Mouse (Mus musculus) embryonic facial prominence, embryonic 11.5 days (tissue): ENCODE measurements around the gene Hfe. TPM values are rescaled to one million over a fixed set of nuclear protein-coding genes. Genes with fewer than 3 reads are reported as not detected.
"Not testable (repeated sequence)": the region's sequence is repeated elsewhere in the genome, so short reads cannot be mapped to it uniquely, and the experiment has no call there.

Experiments used
- ATAC-seq: fragments of 200-750 bp; cut with Nextera tagmentation; replicated peaks from 2 replicates; pipeline ENCODE4 v1.8.0; 2017; ENCODE audit warnings: low read depth; ENCODE audit not compliant: insufficient number of reproducible peaks, low FRiP score, low TSS enrichment
- DNase-seq: peaks from one replicate; pipeline ENCODE4 v3.0.0-alpha.2; 2015; ENCODE audit warnings: low spot score
- H3K27ac ChIP-seq: fragments of 300-500 bp; sonication (generic); replicated peaks from 2 replicates; pipeline ENCODE4 v1.5.1; 2014; ENCODE audit warnings: mild to moderate bottlenecking, low read depth, low read length, control low read depth
- H3K27me3 ChIP-seq: fragments of 300-500 bp; sonication (generic); 2 replicates; pipeline ENCODE4 v1.6.1; 2014; ENCODE audit warnings: mild to moderate bottlenecking, low read length, moderate library complexity, mixed read lengths; ENCODE audit not compliant: control insufficient read depth, insufficient read depth
- H3K36me3 ChIP-seq: fragments of 300-500 bp; sonication (generic); replicated peaks from 2 replicates; pipeline ENCODE4 v1.6.1; 2014; ENCODE audit warnings: low read depth, mild to moderate bottlenecking, low read length, moderate library complexity, mixed read lengths; ENCODE audit not compliant: control insufficient read depth, insufficient read depth
- H3K4me1 ChIP-seq: fragments of 300-500 bp; sonication (generic); 2 replicates; pipeline ENCODE4 v1.6.1; 2014; ENCODE audit warnings: low read length, mixed read lengths; ENCODE audit not compliant: control insufficient read depth, insufficient read depth
- H3K4me2 ChIP-seq: fragments of 300-500 bp; sonication (generic); 2 replicates; pipeline ENCODE4 v1.6.1; 2014; ENCODE audit warnings: low read depth, mild to moderate bottlenecking, control low read depth, low read length, moderate library complexity
- H3K4me3 ChIP-seq: fragments of 300-500 bp; sonication (generic); 2 replicates; pipeline ENCODE4 v1.5.1; 2014; ENCODE audit warnings: low read depth, low read length, control low read depth
- H3K9ac ChIP-seq: fragments of 300-500 bp; sonication (generic); replicated peaks from 2 replicates; pipeline ENCODE4 v1.6.1; 2014; ENCODE audit warnings: mild to moderate bottlenecking, control low read depth, low read length
- H3K9me3 ChIP-seq: fragments of 300-500 bp; sonication (generic); replicated peaks from 2 replicates; pipeline ENCODE4 v1.6.1; 2016; ENCODE audit warnings: mild to moderate bottlenecking, low read length, inconsistent platforms, mixed read lengths; ENCODE audit not compliant: control insufficient read depth
- WGBS: fragments of 180-500 bp; shearing (Covaris S2); extraction: QIAGEN DNeasy Blood & Tissue Kit; methylation state at CpG from one replicate; pipeline ENCODE4 v1.1.7; 2014; 5-methylcytosine and 5-hydroxymethylcytosine counted together
- polyA plus RNA-seq: library from polyadenylated mRNA; unstranded; fragments of >200 nt; fragmentation: Nextera tagmentation; extraction: Ambion mirVana; gene quantifications from 2 replicates; pipeline ENCODE4 v1.2.1, GENCODE M21; 2014

Gene Hfe
- polyA plus RNA-seq, 1 experiment from 2014 or later = 4.3 TPM

DNA sequence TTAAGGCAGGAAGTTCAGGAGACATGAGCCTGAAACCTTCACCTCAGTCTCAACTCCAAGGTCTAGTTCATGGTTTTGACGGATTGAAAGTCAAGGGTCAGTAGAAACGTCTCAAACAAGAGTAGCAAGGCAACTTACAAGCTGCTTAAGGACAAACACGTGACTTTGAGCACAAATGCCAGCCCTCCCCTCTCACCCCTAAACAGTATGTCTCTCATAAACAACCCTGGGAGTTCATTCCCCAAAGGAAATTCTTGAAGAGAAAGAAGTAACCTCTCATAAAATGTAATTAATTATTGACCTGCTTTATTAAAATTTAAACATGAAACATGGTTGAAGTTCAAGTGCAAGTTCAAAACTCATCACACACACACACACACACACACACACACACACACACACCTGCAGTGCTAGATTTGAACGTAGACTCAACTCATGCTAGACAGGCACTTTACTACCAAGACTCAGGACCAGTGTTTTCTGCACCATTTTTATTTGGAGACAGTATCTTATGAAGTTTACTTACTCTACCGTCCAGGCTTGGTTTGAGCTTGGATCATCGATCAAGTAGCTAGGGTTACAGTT lies 16.7 kb downstream of the Hfe start:
- ATAC-seq (no peak), DNase-seq (no peak)
- Histone ChIP-seq H3K27me3 (no peaks in the 10 kb centered on the region), H3K36me3 (no peaks in the 10 kb centered on the region), H3K27ac (no peak overlapping the region), H3K9me3 (no peaks in the 10 kb centered on the region), H3K4me3 (no peak overlapping the region), H3K9ac (no peak overlapping the region), H3K4me2 (no peak overlapping the region), H3K4me1 (no peaks in the 10 kb centered on the region)
- WGBS = 79% methylated on average over 6 of the region's 6 CpGs

DNA sequence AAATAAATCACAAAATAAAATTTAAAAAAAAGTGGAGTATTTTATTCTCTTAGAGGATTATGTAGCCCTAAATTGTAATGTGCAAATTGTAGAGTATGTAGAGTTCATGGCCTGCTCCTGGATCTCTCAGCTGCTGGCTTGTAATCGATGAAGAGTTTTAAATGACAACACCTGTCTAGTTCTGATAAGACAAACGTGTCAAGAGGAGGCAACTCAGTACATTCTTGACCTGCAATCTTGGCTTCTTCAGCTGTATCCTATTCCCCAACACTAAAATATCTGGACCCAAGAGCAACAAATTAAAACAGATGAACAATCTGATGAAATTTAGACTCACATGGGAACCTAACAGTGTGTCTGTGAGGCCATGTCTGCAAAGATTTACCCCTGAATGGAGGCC lies 21.2 kb downstream of the Hfe start:
- no peaks in the 10 kb centered on the region for H3K9me3 ChIP-seq
- WGBS = 73% methylated on average over 2 of the region's 2 CpGs
- H3K4me2 ChIP-seq = no peak overlapping the region
- no peak overlapping the region for H3K9ac ChIP-seq
- ATAC-seq = no peak
- no peak for DNase-seq
- H3K27me3 ChIP-seq = no peaks in the 10 kb centered on the region
- no peak overlapping the region for H3K27ac ChIP-seq
- H3K4me1 ChIP-seq = no peaks in the 10 kb centered on the region
- H3K4me3 ChIP-seq = no peak overlapping the region
- H3K36me3 ChIP-seq = no peaks in the 10 kb centered on the region

DNA sequence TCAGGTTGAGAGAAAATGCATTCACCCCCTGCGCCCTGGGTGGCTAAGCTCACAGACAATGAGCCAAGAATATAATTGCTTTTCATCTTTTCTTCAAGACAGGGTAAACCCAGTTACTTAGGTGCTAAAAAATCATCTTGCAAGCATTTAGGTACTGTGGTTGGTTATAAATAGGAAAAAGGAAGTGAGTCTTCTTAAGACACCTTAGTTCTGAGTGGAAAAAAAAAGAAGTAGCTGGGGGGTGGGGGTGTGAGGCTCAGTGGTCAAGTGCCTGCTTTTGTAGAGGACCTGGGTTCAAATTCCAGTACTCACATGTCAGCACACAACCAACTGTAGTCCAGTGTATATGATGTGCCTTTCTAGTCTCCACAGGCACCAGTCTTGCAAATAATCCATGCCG lies 21.7 kb downstream of the Hfe start:
- WGBS = 90% methylated on average over 2 of the region's 2 CpGs
- Histone ChIP-seq H3K4me3 (no peak overlapping the region), H3K9ac (no peak overlapping the region), H3K4me1 (no peaks in the 10 kb centered on the region), H3K27ac (no peak overlapping the region), H3K27me3 (no peaks in the 10 kb centered on the region), H3K9me3 (no peaks in the 10 kb centered on the region), H3K36me3 (no peaks in the 10 kb centered on the region), H3K4me2 (no peak overlapping the region)
- DNase-seq (no peak), ATAC-seq (no peak)

DNA sequence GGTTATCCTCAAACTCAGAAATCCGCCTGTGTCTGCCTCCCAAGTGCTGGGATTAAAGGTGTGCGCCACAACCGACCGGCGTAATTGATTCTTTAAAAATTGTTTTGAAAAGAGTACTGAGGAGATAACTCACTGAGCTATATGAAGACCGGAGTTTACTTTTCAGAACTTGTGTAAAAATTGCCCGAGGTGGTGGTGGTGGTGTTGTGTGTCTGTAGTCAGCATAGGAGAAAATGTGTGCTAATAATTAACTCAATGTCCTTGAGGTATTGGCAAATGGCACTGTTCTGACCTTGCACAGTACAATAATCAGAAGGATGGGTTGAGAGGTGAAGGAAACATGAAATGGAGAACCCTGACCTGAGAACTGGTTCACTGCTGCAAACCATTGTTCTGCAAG lies 22.7 kb downstream of the Hfe start:
- Histone ChIP-seq H3K4me2 (no peak overlapping the region), H3K4me1 (no peaks in the 10 kb centered on the region), H3K27me3 (no peaks in the 10 kb centered on the region), H3K27ac (no peak overlapping the region), H3K9me3 (no peaks in the 10 kb centered on the region), H3K4me3 (no peak overlapping the region), H3K36me3 (no peaks in the 10 kb centered on the region), H3K9ac (no peak overlapping the region)
- ATAC-seq (no peak), DNase-seq (no peak)
- WGBS = 93% methylated on average over 7 of the region's 7 CpGs

DNA sequence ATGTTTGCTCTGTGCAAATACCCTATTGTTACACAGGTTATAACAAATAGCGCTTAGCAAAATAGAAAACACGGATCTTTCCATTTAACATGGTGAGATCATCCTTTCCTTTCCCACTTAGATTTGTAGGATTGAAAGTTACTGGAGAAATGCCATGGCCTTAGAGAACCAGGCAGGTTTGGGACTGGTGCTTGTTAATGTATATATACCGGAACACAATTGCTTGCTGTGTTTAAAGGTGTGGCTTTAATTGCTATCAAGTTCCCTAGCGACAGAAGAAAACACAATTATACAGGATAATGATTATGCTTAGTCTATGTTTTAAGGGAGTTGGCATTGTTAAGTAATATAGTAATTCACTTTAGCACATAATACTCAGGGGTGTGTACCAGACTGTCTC lies 23.5 kb downstream of the Hfe start:
- no peaks in the 10 kb centered on the region for H3K9me3 ChIP-seq
- H3K27me3 ChIP-seq = no peaks in the 10 kb centered on the region
- DNase-seq = no peak
- no peak overlapping the region for H3K27ac ChIP-seq
- H3K36me3 ChIP-seq = no peaks in the 10 kb centered on the region
- ATAC-seq = no peak
- no peaks in the 10 kb centered on the region for H3K4me1 ChIP-seq
- H3K4me2 ChIP-seq = no peak overlapping the region
- H3K9ac ChIP-seq = no peak overlapping the region
- 89% methylated on average over 4 of the region's 4 CpGs for WGBS
- H3K4me3 ChIP-seq = no peak overlapping the region

DNA sequence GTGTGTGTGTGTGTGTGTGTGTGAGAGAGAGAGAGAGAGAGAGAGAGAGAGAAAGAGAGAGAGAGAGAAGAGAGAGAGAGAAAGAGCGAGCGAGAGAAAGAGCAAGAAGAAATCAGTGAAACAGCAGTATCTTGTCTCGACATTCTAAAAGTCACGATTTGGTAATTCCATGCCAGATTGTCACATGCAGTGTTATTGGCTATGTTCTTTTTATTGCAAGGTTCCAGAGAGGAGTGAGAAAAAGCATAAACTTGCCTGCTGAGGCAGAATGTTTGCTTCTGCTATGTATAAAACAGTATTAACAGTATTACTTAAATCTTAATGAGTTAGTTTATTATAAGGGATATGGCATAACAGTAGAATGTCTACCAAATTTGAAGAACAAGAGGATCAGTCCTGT lies 24.7 kb downstream of the Hfe start:
- 62% methylated on average over 4 of the region's 4 CpGs for WGBS
- no peak for ATAC-seq
- peak overlapping the region; percentile 40 for H3K4me3 ChIP-seq

DNA sequence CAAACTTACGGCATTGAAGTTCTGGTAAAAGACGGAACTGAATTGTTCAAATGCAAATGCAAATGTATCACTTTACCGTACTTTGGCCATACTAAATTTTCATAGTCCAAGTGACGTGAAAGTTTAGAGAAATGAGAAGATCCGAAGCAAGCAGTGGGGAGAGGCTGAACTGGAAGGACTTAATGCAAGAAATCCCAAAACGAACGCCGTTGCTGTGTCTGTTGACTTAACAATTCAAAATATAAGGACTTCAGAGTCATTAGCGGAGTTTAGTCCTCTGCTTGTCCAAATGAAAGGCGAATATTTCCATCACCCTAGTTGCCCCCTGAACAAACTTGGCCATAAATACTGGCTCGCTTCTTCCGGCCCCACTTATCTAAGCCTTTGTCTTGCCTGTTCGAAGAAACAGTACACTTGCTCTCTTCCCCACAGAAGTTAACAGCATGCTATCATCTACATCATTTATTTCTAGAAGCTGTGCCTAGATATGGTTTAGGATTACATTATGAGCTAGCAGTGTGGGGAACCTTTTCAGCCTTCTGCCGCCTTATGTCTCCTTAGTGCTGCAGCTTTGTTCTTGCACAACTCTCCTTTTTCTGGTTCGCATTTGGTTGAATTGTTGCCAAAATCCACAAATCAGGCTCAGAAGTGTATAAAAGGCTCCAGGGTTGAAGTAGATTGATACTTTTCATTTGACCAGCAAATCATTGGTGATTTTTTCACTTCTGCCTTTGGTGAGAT lies 25.4 kb downstream of the Hfe start:
- H3K27ac ChIP-seq = peak overlapping the region; percentile 97
- H3K4me3 ChIP-seq = peak overlapping the region; percentile 40
- no peaks in the 10 kb centered on the region for H3K36me3 ChIP-seq
- DNase-seq = peak; percentile 67
- no peaks in the 10 kb centered on the region for H3K9me3 ChIP-seq
- H3K4me1 ChIP-seq = no peaks in the 10 kb centered on the region
- H3K4me2 ChIP-seq = peak overlapping the region; percentile 66
- no peak for ATAC-seq
- H3K27me3 ChIP-seq = no peaks in the 10 kb centered on the region
- 17% methylated on average over 15 of the region's 15 CpGs for WGBS
- peak overlapping the region; percentile 55 for H3K9ac ChIP-seq

More for the DNA sequence above, 24.7 kb downstream of the Hfe start:
- H3K27ac ChIP-seq = peak overlapping the region; percentile 97
- DNase-seq = peak; percentile 21
- no peaks in the 10 kb centered on the region for H3K36me3 ChIP-seq
- H3K9ac ChIP-seq = peak overlapping the region; percentile 55
- H3K4me1 ChIP-seq = no peaks in the 10 kb centered on the region
- no peaks in the 10 kb centered on the region for H3K27me3 ChIP-seq
- H3K9me3 ChIP-seq = no peaks in the 10 kb centered on the region
- H3K4me2 ChIP-seq = peak overlapping the region; percentile 66

DNA sequence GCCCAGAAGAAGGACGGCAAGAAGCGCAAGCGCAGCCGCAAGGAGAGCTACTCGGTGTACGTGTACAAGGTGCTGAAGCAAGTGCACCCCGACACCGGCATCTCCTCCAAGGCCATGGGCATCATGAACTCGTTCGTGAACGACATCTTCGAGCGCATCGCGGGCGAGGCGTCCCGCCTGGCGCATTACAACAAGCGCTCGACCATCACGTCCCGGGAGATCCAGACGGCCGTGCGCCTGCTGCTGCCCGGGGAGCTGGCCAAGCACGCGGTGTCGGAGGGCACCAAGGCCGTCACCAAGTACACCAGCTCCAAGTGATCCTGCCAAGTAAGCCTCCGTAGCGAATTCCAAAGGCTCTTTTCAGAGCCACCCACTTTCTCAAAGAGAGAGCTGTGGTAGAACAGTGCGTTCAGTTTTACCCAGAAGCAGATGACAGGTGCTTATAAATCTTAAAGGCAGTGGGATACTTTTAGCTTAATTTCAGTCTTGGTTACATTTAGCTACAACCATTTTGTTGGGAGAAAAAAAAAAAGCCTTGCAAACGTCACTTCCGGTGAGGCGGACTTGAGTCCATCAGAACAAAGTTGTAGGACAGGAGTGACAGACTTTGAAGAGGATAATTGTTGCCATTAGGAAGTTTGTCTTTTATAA lies 26.2 kb downstream of the Hfe start:
- peak overlapping the region; percentile 97 for H3K27ac ChIP-seq
- H3K9me3 ChIP-seq, H3K36me3 ChIP-seq, H3K4me1 ChIP-seq, H3K27me3 ChIP-seq: not testable (repeated sequence)
- peak; percentile 19 for ATAC-seq
- H3K9ac ChIP-seq = peak overlapping the region; percentile 67
- peak overlapping the region; percentile 66 for H3K4me2 ChIP-seq
- WGBS = 0% methylated on average over 12 of the region's 37 CpGs
- peak; percentile 91 for DNase-seq
- peak overlapping the region; percentile 40 for H3K4me3 ChIP-seq
